Mouse (Mus musculus): ENCODE data around the gene Megf11. TPM values are rescaled to one million over a fixed set of nuclear protein-coding genes. Genes with fewer than 3 reads are reported as not detected.

Gene Megf11
- total and polyA plus RNA-seq, 3 experiments, result 0.33 to 2.0 (median 1.6) TPM

DNA sequence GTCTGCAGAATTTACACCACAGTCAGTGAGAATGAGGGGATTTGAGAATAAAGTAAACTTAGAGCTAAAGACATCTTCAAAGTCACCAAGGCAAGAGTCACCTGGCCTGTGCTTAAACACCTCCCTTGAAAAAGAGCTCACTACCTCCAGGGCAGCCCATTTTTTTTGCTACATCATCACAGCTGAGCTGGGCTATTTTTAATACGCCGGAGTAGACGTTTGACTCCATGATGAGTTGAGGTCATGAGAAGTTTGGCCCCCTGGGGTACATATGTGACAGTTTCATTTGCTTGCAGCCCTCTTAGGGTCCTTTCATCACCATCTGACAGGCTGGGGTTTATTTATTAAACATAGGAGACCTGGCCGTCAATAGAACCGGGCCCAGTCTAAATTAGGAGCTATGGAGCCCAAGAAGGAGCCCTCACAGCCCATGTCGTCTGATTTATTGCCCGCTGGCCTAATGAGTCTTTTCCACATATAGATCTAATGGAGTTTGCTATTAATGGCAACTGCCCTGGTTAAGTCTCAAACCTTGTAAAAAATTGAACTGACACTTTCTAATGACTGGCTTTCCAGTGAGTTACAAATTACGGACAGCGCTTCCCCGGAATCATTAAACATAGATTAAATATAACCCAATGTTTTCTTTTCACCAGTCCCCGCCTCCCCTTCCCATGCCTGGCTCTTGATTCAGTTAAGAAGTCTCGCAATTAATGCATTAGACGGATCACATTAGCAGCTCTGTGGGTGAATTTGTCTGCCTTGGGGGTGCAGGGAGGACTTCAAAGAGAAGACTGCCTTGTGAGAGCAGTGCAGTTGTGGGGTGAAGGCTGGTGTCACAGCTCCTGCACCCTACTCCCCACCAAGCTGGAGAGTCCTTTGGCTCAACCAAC is 301.9 kb downstream of the Megf11 start:
- 79% methylated on average over 13 of the region's 13 CpGs for WGBS
- Histone ChIP-seq H3K4me3 (no peak overlapping the region), H3K27ac (no peak overlapping the region), H3K4me1 (ENCODE audit: control insufficient read depth, insufficient read depth, low read length) (no peaks in the 10 kb centered on the region), H3K9ac (ENCODE audit: low read depth, low read length) (no peak overlapping the region), H3K27me3 (ENCODE audit: control insufficient read depth, insufficient read depth, low read length) (no peaks in the 10 kb centered on the region), H3K79me2 (replicated peaks; ENCODE audit: control insufficient read depth, insufficient read depth, low read length) (no peaks in the 10 kb centered on the region), H3K36me3 (ENCODE audit: control insufficient read depth, insufficient read depth, low read length) (no peaks in the 10 kb centered on the region)
- TF ChIP-seq CTCF (IDR thresholded peaks at IDR 0.05) (no peak), EP300 (IDR thresholded peaks at IDR 0.05; ENCODE audit: insufficient read depth, low read depth, low read length) (no peak), POLR2A (IDR thresholded peaks at IDR 0.05; ENCODE audit: insufficient read depth, low read depth, low read length) (no peak)
- intact Hi-C loops (cut with DNase I), result no loop called here
- DNase-seq, result no peak

GRCm38 (mm10) chr9:64688015-64688394 is 302.6 kb downstream of the Megf11 start:
- TF ChIP-seq POLR2A (IDR thresholded peaks at IDR 0.05; ENCODE audit: insufficient read depth, low read depth, low read length) (no peak), EP300 (IDR thresholded peaks at IDR 0.05; ENCODE audit: insufficient read depth, low read depth, low read length) (no peak)

GRCm38 (mm10) chr9:64690771-64691170 is 305.3 kb downstream of the Megf11 start:
- WGBS, result 84% methylated on average over 2 of the region's 2 CpGs
- TF ChIP-seq EP300 (IDR thresholded peaks at IDR 0.05; ENCODE audit: insufficient read depth, low read depth, low read length) (no peak), POLR2A (IDR thresholded peaks at IDR 0.05; ENCODE audit: insufficient read depth, low read depth, low read length) (no peak), CTCF (IDR thresholded peaks at IDR 0.05) (no peak)
- no peak overlapping the region for H3K9ac ChIP-seq (ENCODE audit: low read depth, low read length)
- no peak overlapping the region for H3K27ac ChIP-seq
- no peak for DNase-seq
- intact Hi-C loops (cut with DNase I), result loop anchor here (2.0 kb wide), 1 partner anchor 344 kb away; no protein-coding TSS in a partner anchor
- H3K79me2 ChIP-seq (replicated peaks; ENCODE audit: control insufficient read depth, insufficient read depth, low read length), result no peaks in the 10 kb centered on the region
- H3K4me3 ChIP-seq, result no peak overlapping the region
- H3K36me3 ChIP-seq (ENCODE audit: control insufficient read depth, insufficient read depth, low read length), result no peaks in the 10 kb centered on the region
- H3K27me3 ChIP-seq (ENCODE audit: control insufficient read depth, insufficient read depth, low read length), result no peaks in the 10 kb centered on the region
- H3K4me1 ChIP-seq (ENCODE audit: control insufficient read depth, insufficient read depth, low read length), result no peaks in the 10 kb centered on the region

More at GRCm38 (mm10) chr9:64688015-64688394, 302.6 kb downstream of the Megf11 start:
- no peaks in the 10 kb centered on the region for H3K4me1 ChIP-seq (ENCODE audit: control insufficient read depth, insufficient read depth, low read length)
- H3K9ac ChIP-seq (ENCODE audit: low read depth, low read length), result no peak overlapping the region
- DNase-seq, result no peak
- 67% methylated on average over 1 of the region's 1 CpGs for WGBS
- intact Hi-C loops (cut with DNase I), result no loop called here
- H3K36me3 ChIP-seq (ENCODE audit: control insufficient read depth, insufficient read depth, low read length), result no peaks in the 10 kb centered on the region
- H3K4me3 ChIP-seq, result no peak overlapping the region
- H3K27me3 ChIP-seq (ENCODE audit: control insufficient read depth, insufficient read depth, low read length), result no peaks in the 10 kb centered on the region
- no peaks in the 10 kb centered on the region for H3K79me2 ChIP-seq (replicated peaks; ENCODE audit: control insufficient read depth, insufficient read depth, low read length)
- no peak overlapping the region for H3K27ac ChIP-seq

GRCm38 (mm10) chr9:64691176-64691575 is 305.8 kb downstream of the Megf11 start:
- no peaks in the 10 kb centered on the region for H3K79me2 ChIP-seq (replicated peaks; ENCODE audit: control insufficient read depth, insufficient read depth, low read length)
- peak; percentile 26 to 46 for DNase-seq
- no peak overlapping the region for H3K9ac ChIP-seq (ENCODE audit: low read depth, low read length)
- intact Hi-C loops (cut with DNase I), result loop anchor here (2.0 kb wide), 1 partner anchor 344 kb away; no protein-coding TSS in a partner anchor
- H3K4me1 ChIP-seq (ENCODE audit: control insufficient read depth, insufficient read depth, low read length), result no peaks in the 10 kb centered on the region
- no peak overlapping the region for H3K27ac ChIP-seq
- H3K27me3 ChIP-seq (ENCODE audit: control insufficient read depth, insufficient read depth, low read length), result no peaks in the 10 kb centered on the region
- H3K4me3 ChIP-seq, result no peak overlapping the region
- 17% methylated on average over 7 of the region's 7 CpGs for WGBS
- no peaks in the 10 kb centered on the region for H3K36me3 ChIP-seq (ENCODE audit: control insufficient read depth, insufficient read depth, low read length)
- peak; percentile 73 for TF ChIP-seq CTCF (IDR thresholded peaks at IDR 0.05)
- TF ChIP-seq EP300 (IDR thresholded peaks at IDR 0.05; ENCODE audit: insufficient read depth, low read depth, low read length), result no peak
- no peak for TF ChIP-seq POLR2A (IDR thresholded peaks at IDR 0.05; ENCODE audit: insufficient read depth, low read depth, low read length)

- WGBS, result 60% methylated on average over 2 of the region's 2 CpGs
- TF ChIP-seq CTCF (IDR thresholded peaks at IDR 0.05) (no peak), EP300 (IDR thresholded peaks at IDR 0.05; ENCODE audit: insufficient read depth, low read depth, low read length) (no peak), POLR2A (IDR thresholded peaks at IDR 0.05; ENCODE audit: insufficient read depth, low read depth, low read length) (no peak)
- Histone ChIP-seq H3K9ac (ENCODE audit: low read depth, low read length) (no peak overlapping the region), H3K27me3 (ENCODE audit: control insufficient read depth, insufficient read depth, low read length) (no peaks in the 10 kb centered on the region), H3K4me1 (ENCODE audit: control insufficient read depth, insufficient read depth, low read length) (no peaks in the 10 kb centered on the region), H3K79me2 (replicated peaks; ENCODE audit: control insufficient read depth, insufficient read depth, low read length) (no peaks in the 10 kb centered on the region), H3K27ac (no peak overlapping the region), H3K36me3 (ENCODE audit: control insufficient read depth, insufficient read depth, low read length) (no peaks in the 10 kb centered on the region), H3K4me3 (no peak overlapping the region)
- no peak for DNase-seq
- intact Hi-C loops (cut with DNase I), result no loop called here
Measured at GRCm38 (mm10) chr9:64693094-64693493, 307.7 kb downstream of the Megf11 start.

DNA sequence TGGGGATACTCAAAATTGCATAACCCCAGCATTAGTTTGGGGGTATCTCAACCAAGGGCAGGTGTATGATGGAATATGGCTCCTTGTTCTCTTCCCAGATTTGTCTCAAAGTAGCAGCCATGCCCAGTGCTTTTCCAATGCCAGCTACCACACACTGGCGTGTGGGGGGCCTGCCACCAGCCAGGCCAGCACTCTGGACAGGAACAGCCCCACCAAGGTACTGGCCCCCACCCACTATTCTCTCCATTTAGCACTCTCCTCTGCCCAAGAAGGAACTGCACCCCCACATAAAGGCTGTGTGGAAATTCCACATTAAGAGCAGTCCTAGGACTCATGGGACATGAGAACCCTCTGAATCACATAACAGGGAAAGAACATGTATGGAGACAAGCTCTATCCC is 309.8 kb downstream of the Megf11 start:
- H3K27ac ChIP-seq, result no peak overlapping the region
- peaks cover 1% of the 10 kb centered on the region; the same call in 1 of the 2 replicates for H3K4me1 ChIP-seq (ENCODE audit: control insufficient read depth, insufficient read depth, low read length)
- H3K9ac ChIP-seq (ENCODE audit: low read depth, low read length), result no peak overlapping the region
- no peaks in the 10 kb centered on the region for H3K79me2 ChIP-seq (replicated peaks; ENCODE audit: control insufficient read depth, insufficient read depth, low read length)
- H3K27me3 ChIP-seq (ENCODE audit: control insufficient read depth, insufficient read depth, low read length), result no peaks in the 10 kb centered on the region
- 94% methylated on average over 1 of the region's 1 CpGs for WGBS
- intact Hi-C loops (cut with DNase I), result no loop called here
- TF ChIP-seq CTCF (IDR thresholded peaks at IDR 0.05), result no peak
- no peak for TF ChIP-seq EP300 (IDR thresholded peaks at IDR 0.05; ENCODE audit: insufficient read depth, low read depth, low read length)
- TF ChIP-seq POLR2A (IDR thresholded peaks at IDR 0.05; ENCODE audit: insufficient read depth, low read depth, low read length), result no peak
- H3K4me3 ChIP-seq, result no peak overlapping the region
- DNase-seq, result no peak
- H3K36me3 ChIP-seq (ENCODE audit: control insufficient read depth, insufficient read depth, low read length), result peaks cover 2% of the 10 kb centered on the region; the same call in 1 of the 2 replicates
